Mouse (Mus musculus): ENCODE results near the gene Ubr2.

GRCm38 (mm10) chr17:46960216-46960615 is 50.1 kb downstream of the Ubr2 start:
- TF ChIP-seq POLR2A (IDR thresholded peaks at IDR 0.05; ENCODE audit: low read depth, low read length) (no peak), CTCF (IDR thresholded peaks at IDR 0.05; ENCODE audit: borderline replicate concordance, insufficient read depth, low read length) (no peak)

Measured in embryonic fibroblast, embryonic 13.5 days (primary cell).